Mouse (Mus musculus) cortical plate, adult 2 months (tissue): Measurements from ENCODE around the gene Scnm1.

Experiments used
- CTCF ChIP-seq: fragments of 200-500 bp; IDR thresholded peaks from 2 replicates; pipeline ENCODE4 v1.5.1; 2011; ENCODE audit warnings: mild to moderate bottlenecking, control low read depth, low read length; ENCODE audit not compliant: insufficient read depth; ENCODE audit errors: extremely low read depth
- POLR2A ChIP-seq: fragments of 200-500 bp; IDR thresholded peaks from 2 replicates; pipeline ENCODE4 v1.6.1; 2011; ENCODE audit warnings: mild to moderate bottlenecking, low read length, control low read depth; ENCODE audit not compliant: insufficient read depth; ENCODE audit errors: extremely low read depth

DNA sequence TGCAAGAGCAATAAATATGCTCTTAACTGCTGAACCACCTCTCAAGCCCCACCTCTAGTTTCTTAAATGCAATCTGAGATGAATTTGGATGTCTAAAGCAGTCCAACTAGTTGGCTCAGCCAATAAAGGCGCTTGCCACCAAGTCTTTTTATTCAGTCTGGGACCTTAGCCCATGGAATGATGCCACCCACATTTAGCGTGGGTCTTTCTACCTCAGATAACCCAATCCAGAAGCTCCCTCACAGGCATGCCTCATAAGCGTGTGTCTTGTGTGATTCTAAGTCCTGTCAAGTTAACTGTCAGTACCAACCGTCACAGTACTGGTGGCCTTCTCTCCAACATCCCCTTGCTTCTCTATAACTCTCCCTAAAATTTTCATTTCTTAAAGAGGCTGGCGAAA is 45.1 kb upstream of the Scnm1 start:
- TF ChIP-seq POLR2A (no peak), CTCF (no peak)
